ENCODE assay signal across 8 mouse cellular contexts in genomic region chr17:83707372-83707771, GRCm38 (mm10). TPM values are rescaled to one million over a fixed set of nuclear protein-coding genes. Genes with fewer than 3 reads are reported as not detected.
DNase-seq lines count a peak whose midpoint lies in the region; ATAC-seq and TF ChIP-seq lines count a peak whose summit lies in the region.

No protein-coding gene starts in this region.

- no peaks in the 10 kb centered on the region for H3K9me3 ChIP-seq in lung, embryonic 16.5 days (ENCODE audit: control insufficient read depth, low read length)
- no peaks in the 10 kb centered on the region for H3K9me3 ChIP-seq in embryonic facial prominence, embryonic 11.5 days (replicated peaks; ENCODE audit: control insufficient read depth, low read length)
- H3K9me3 ChIP-seq in intestine, postnatal 0 days (ENCODE audit: control insufficient read depth) = no peaks in the 10 kb centered on the region
- H3K9me3 ChIP-seq in neural tube, embryonic 15.5 days (replicated peaks) = no peaks in the 10 kb centered on the region

- H3K4me1 ChIP-seq in lung, embryonic 16.5 days (replicated peaks; ENCODE audit: control insufficient read depth, insufficient read depth, low read length) = peaks cover 18% of the 10 kb centered on the region
- no peaks in the 10 kb centered on the region for H3K4me1 ChIP-seq in embryonic facial prominence, embryonic 11.5 days (ENCODE audit: control insufficient read depth, insufficient read depth, low read length)
- H3K4me1 ChIP-seq in intestine, postnatal 0 days (replicated peaks; ENCODE audit: control insufficient read depth, insufficient read depth, low read length) = no peaks in the 10 kb centered on the region
- H3K4me1 ChIP-seq in neural tube, embryonic 15.5 days = peaks cover 28% of the 10 kb centered on the region
- H3K4me1 ChIP-seq in lung, adult 2 months (ENCODE audit: control insufficient read depth, insufficient read depth, low read length) = peaks cover 10% of the 10 kb centered on the region

- 67% methylated on average over 4 of the region's 4 CpGs for WGBS in lung, embryonic 16.5 days
- WGBS in embryonic facial prominence, embryonic 11.5 days = 79% methylated on average over 4 of the region's 4 CpGs
- WGBS in intestine, postnatal 0 days = 85% methylated on average over 4 of the region's 4 CpGs
- WGBS in neural tube, embryonic 15.5 days = 71% methylated on average over 4 of the region's 4 CpGs
- WGBS in lung, adult 2 months = 80% methylated on average over 4 of the region's 4 CpGs

- no peak for ATAC-seq in lung, embryonic 16.5 days (ENCODE audit: low read depth)
- ATAC-seq in embryonic facial prominence, embryonic 11.5 days (replicated peaks; ENCODE audit: insufficient number of reproducible peaks, low FRiP score, low TSS enrichment, low read depth) = no peak
- ATAC-seq in intestine, postnatal 0 days = no peak
- no peak for ATAC-seq in neural tube, embryonic 15.5 days (ENCODE audit: low FRiP score)

- DNase-seq in lung, postnatal 14 days = no peak
- DNase-seq in embryonic facial prominence, embryonic 11.5 days (ENCODE audit: low spot score) = no peak
- DNase-seq in left cerebral cortex, adult 8-10 months (ENCODE audit: low spot score in 2 of 2) = no peak
- no peak for DNase-seq in layer of hippocampus, postnatal 14 days (ENCODE audit: low spot score in 2 of 2)
- no peak for DNase-seq in lung, adult 2 months

- no peak for TF ChIP-seq CTCF in intestine, postnatal 0 days (IDR thresholded peaks at IDR 0.05; ENCODE audit: low read depth)
- no peak for TF ChIP-seq CTCF in lung, adult 2 months (IDR thresholded peaks at IDR 0.05; ENCODE audit: insufficient read depth, low read length)

- peak overlapping the region; percentile 88 for H3K4me2 ChIP-seq in lung, embryonic 16.5 days (ENCODE audit: low read depth, low read length)
- no peak overlapping the region for H3K4me2 ChIP-seq in embryonic facial prominence, embryonic 11.5 days (ENCODE audit: low read depth, low read length)
- peak overlapping the region; percentile 99; the same call in 1 of the 2 replicates for H3K4me2 ChIP-seq in intestine, postnatal 0 days (replicated peaks; ENCODE audit: low read depth)
- H3K4me2 ChIP-seq in neural tube, embryonic 15.5 days = peak overlapping the region; percentile 88

- H3K27ac ChIP-seq in lung, embryonic 16.5 days (ENCODE audit: low read length) = peak overlapping the region; percentile 96; the same call in 1 of the 2 replicates
- H3K27ac ChIP-seq in embryonic facial prominence, embryonic 11.5 days (replicated peaks; ENCODE audit: low read depth, low read length) = no peak overlapping the region
- H3K27ac ChIP-seq in intestine, postnatal 0 days (ENCODE audit: low read depth, low read length) = no peak overlapping the region
- H3K27ac ChIP-seq in neural tube, embryonic 15.5 days (replicated peaks) = peak overlapping the region; percentile 91; the same call in 1 of the 2 replicates

- H3K9ac ChIP-seq in lung, embryonic 16.5 days (ENCODE audit: low read length) = peak overlapping the region; percentile 86; the same call in 1 of the 2 replicates
- H3K9ac ChIP-seq in embryonic facial prominence, embryonic 11.5 days (replicated peaks; ENCODE audit: low read length) = no peak overlapping the region; the same call in 1 of the 2 replicates
- H3K9ac ChIP-seq in intestine, postnatal 0 days (ENCODE audit: low read depth, low read length) = no peak overlapping the region
- H3K9ac ChIP-seq in neural tube, embryonic 15.5 days (replicated peaks) = no peak overlapping the region

- peak overlapping the region; percentile 68 for H3K4me3 ChIP-seq in lung, embryonic 16.5 days (ENCODE audit: low read length)
- H3K4me3 ChIP-seq in embryonic facial prominence, embryonic 11.5 days (ENCODE audit: low read depth, low read length) = peak overlapping the region; percentile 70; the same call in 1 of the 2 replicates
- no peak overlapping the region for H3K4me3 ChIP-seq in intestine, postnatal 0 days (ENCODE audit: low read depth, low read length)
- peak overlapping the region; percentile 82 for H3K4me3 ChIP-seq in neural tube, embryonic 15.5 days (replicated peaks)
- no peak overlapping the region for H3K4me3 ChIP-seq in lung, adult 2 months (replicated peaks; ENCODE audit: extremely low read depth, low read depth, low read length)

- no peaks in the 10 kb centered on the region for H3K27me3 ChIP-seq in lung, embryonic 16.5 days (ENCODE audit: control insufficient read depth, insufficient read depth, low read depth, low read length)
- H3K27me3 ChIP-seq in embryonic facial prominence, embryonic 11.5 days (ENCODE audit: control insufficient read depth, insufficient read depth, low read length) = no peaks in the 10 kb centered on the region
- no peaks in the 10 kb centered on the region for H3K27me3 ChIP-seq in intestine, postnatal 0 days (replicated peaks; ENCODE audit: control insufficient read depth, insufficient read depth, low read length)
- H3K27me3 ChIP-seq in neural tube, embryonic 15.5 days (replicated peaks) = no peaks in the 10 kb centered on the region

- no peak for TF ChIP-seq POLR2A in lung, adult 2 months (IDR thresholded peaks at IDR 0.05; ENCODE audit: borderline replicate concordance, extremely low read depth, low read depth, low read length)

- H3K36me3 ChIP-seq in lung, embryonic 16.5 days (ENCODE audit: control insufficient read depth, insufficient read depth, low read length) = no peaks in the 10 kb centered on the region; the same call in 1 of the 2 replicates
- H3K36me3 ChIP-seq in embryonic facial prominence, embryonic 11.5 days (replicated peaks; ENCODE audit: control insufficient read depth, insufficient read depth, low read depth, low read length) = no peaks in the 10 kb centered on the region; the same call in none of the 2 replicates
- peaks cover 5% of the 10 kb centered on the region for H3K36me3 ChIP-seq in intestine, postnatal 0 days (ENCODE audit: control insufficient read depth, insufficient read depth)
- H3K36me3 ChIP-seq in neural tube, embryonic 15.5 days = peaks cover 15% of the 10 kb centered on the region; the same call in 1 of the 2 replicates

RNA-seq across cellular contexts. Expression of gene Mta3, which starts 1.4 kb away (rescaled TPM):
- 41.4 and 44.5 TPM in 2 replicates for polyA plus RNA-seq in lung, embryonic 16.5 days (2015; fragmentation: Nextera tagmentation; extraction: Ambion mirVana)
- polyA plus RNA-seq in embryonic facial prominence, embryonic 11.5 days (2014; fragmentation: Nextera tagmentation; extraction: Ambion mirVana) = 44.5 and 45.1 TPM in 2 replicates
- polyA plus RNA-seq in intestine, postnatal 0 days (2015; fragmentation: Nextera tagmentation; extraction: Ambion mirVana) = 29.8 and 30.2 TPM in 2 replicates
- polyA plus RNA-seq in neural tube, embryonic 15.5 days (2015; fragmentation: Nextera tagmentation; extraction: Ambion mirVana) = 34.8 and 43.2 TPM in 2 replicates
- 10 to 100 TPM; 89.8 to 96.1 (median 92.0) TPM for total RNA-seq in left cerebral cortex, adult 8-10 months (2022)
- total RNA-seq in layer of hippocampus, postnatal 14 days (2021) = 10 to 100 TPM; 64.6 to 66.5 TPM
- 30.2 and 34.9 TPM in 2 replicates for polyA plus RNA-seq in lung, adult 2 months (2012; rRNA removed)

Comparison
In these comparisons a context has a peak if more than half of its experiments do, and no peak if none do; other contexts are left out.
1. H3K4me3 ChIP-seq: peak in lung, embryonic 16.5 days (single experiment), embryonic facial prominence, embryonic 11.5 days (single experiment) and neural tube, embryonic 15.5 days (single experiment); none in intestine, postnatal 0 days (single experiment) and lung, adult 2 months (single experiment).
2. H3K27ac ChIP-seq: peak in lung, embryonic 16.5 days (single experiment) and neural tube, embryonic 15.5 days (single experiment); none in embryonic facial prominence, embryonic 11.5 days (single experiment) and intestine, postnatal 0 days (single experiment).